16 mouse cellular contexts compared by ENCODE assay signal in the genomic region with DNA sequence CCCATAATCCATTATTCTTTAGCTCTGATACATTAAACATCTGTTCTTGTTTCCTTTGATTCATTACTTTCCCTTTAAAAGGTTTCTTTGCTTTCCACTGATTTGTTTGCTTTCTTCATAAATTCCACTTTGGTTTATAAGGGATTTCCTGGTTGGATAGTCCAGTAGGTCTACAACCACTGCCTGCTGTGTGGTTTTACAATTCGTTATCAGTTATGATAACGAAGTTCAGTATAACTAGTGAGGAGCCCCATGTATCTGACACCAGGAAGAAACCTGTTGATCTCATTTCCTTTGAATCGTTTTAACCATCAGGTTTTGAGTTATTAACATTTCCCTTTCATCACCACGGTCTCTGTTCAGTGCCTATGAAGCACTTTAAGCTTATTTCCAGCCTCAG.
"Had no signal": no experiment of that assay in that cellular context is flagged by ENCODE, and none has a peak within 500 bp of the region (broad histone marks: within the 10 kb centered on the region; RNA-seq: fewer than 3 reads in every experiment).

No protein-coding gene starts in this region.

- H3K27me3 ChIP-seq: neural tube, embryonic 12.5 days; neural tube, embryonic 13.5 days; neural tube, embryonic 15.5 days; stomach, embryonic 15.5 days had no signal

- H3K4me1 ChIP-seq: neural tube, embryonic 12.5 days; neural tube, embryonic 13.5 days; neural tube, embryonic 15.5 days; stomach, embryonic 15.5 days had no signal

- H3K9ac ChIP-seq: neural tube, embryonic 12.5 days; neural tube, embryonic 13.5 days; neural tube, embryonic 15.5 days; stomach, embryonic 15.5 days had no signal

- H3K4me2 ChIP-seq: neural tube, embryonic 12.5 days; neural tube, embryonic 13.5 days; neural tube, embryonic 15.5 days; stomach, embryonic 15.5 days had no signal

- H3K4me3 ChIP-seq: neural tube, embryonic 12.5 days; neural tube, embryonic 13.5 days; neural tube, embryonic 15.5 days; stomach, embryonic 15.5 days had no signal

- H3K36me3 ChIP-seq: neural tube, embryonic 12.5 days; neural tube, embryonic 13.5 days; neural tube, embryonic 15.5 days; stomach, embryonic 15.5 days had no signal

- H3K9me3 ChIP-seq: neural tube, embryonic 12.5 days; neural tube, embryonic 13.5 days; neural tube, embryonic 15.5 days; stomach, embryonic 15.5 days had no signal

- DNase-seq: retina, postnatal 1 day; right cerebral cortex, adult 18-20 months; right cerebral cortex, postnatal 14 days; right cerebral cortex, postnatal 25 days; right cerebral cortex, postnatal 4 days; spleen, adult 18-20 months; thymus, adult 18-20 months; thymus, adult 2 months; thymus, postnatal 14 days; thymus, postnatal 25 days; thymus, postnatal 36 days had no signal

- H3K27ac ChIP-seq: neural tube, embryonic 12.5 days; neural tube, embryonic 13.5 days; neural tube, embryonic 15.5 days; stomach, embryonic 15.5 days; stomach, postnatal 0 days had no signal
